Mouse (Mus musculus): ENCODE results near the gene Chrdl2.

- no peak for TF ChIP-seq CTCF (IDR thresholded peaks at IDR 0.05; ENCODE audit: borderline replicate concordance, insufficient read depth, low read length)
- no peak for TF ChIP-seq POLR2A (IDR thresholded peaks at IDR 0.05; ENCODE audit: low read depth, low read length)
Observed at GRCm38 (mm10) chr7:99993159-99993558, 12.8 kb upstream of the Chrdl2 start.

Data from embryonic fibroblast, embryonic 13.5 days (primary cell).